Mouse (Mus musculus): ENCODE results near the gene Loxl4. TPM values are rescaled to one million over a fixed set of nuclear protein-coding genes. Genes with fewer than 3 reads are reported as not detected.
A peak's percentile ranks its signal among the peaks of the same experiment; 100 is the strongest.

The Loxl4 gene
- polyA plus RNA-seq, 1 experiment = 2.9 TPM

GRCm38 (mm10) chr19:42569076-42569475 is 43.5 kb downstream of the Loxl4 start:
- 86% methylated on average over 2 of the region's 2 CpGs for WGBS
- TF ChIP-seq POLR2A (IDR thresholded peaks at IDR 0.05; ENCODE audit: low read depth, low read length) (no peak), CTCF (conservative IDR thresholded peaks at IDR 0.05; ENCODE audit: insufficient read depth, insufficient read length, low read depth, low read length) (no peak)
- no peaks in the 10 kb centered on the region for H3K36me3 ChIP-seq (ENCODE audit: control insufficient read depth, insufficient read depth, low read length)
- no peak overlapping the region for H3K4me3 ChIP-seq (ENCODE audit: insufficient read depth, low read depth, low read length)
- H3K27ac ChIP-seq (ENCODE audit: insufficient read depth, low read depth, low read length) = no peak overlapping the region
- DNase-seq = no peak
- H3K4me1 ChIP-seq (ENCODE audit: control insufficient read depth, insufficient read depth, low read length) = peaks cover 8% of the 10 kb centered on the region
- no peaks in the 10 kb centered on the region for H3K27me3 ChIP-seq (replicated peaks; ENCODE audit: control insufficient read depth, insufficient read depth, low read length)

- no peak overlapping the region for H3K4me3 ChIP-seq (ENCODE audit: insufficient read depth, low read depth, low read length)
- H3K27ac ChIP-seq (ENCODE audit: insufficient read depth, low read depth, low read length) = no peak overlapping the region
- DNase-seq = peak; percentile 12
- no peaks in the 10 kb centered on the region for H3K27me3 ChIP-seq (replicated peaks; ENCODE audit: control insufficient read depth, insufficient read depth, low read length)
- peaks cover 11% of the 10 kb centered on the region for H3K4me1 ChIP-seq (ENCODE audit: control insufficient read depth, insufficient read depth, low read length)
- H3K36me3 ChIP-seq (ENCODE audit: control insufficient read depth, insufficient read depth, low read length) = no peaks in the 10 kb centered on the region; the same call in 1 of the 2 replicates
- TF ChIP-seq POLR2A (IDR thresholded peaks at IDR 0.05; ENCODE audit: low read depth, low read length) (no peak), CTCF (conservative IDR thresholded peaks at IDR 0.05; ENCODE audit: insufficient read depth, insufficient read length, low read depth, low read length) (no peak)
Measured at GRCm38 (mm10) chr19:42567020-42567419, 45.6 kb downstream of the Loxl4 start.

DNA sequence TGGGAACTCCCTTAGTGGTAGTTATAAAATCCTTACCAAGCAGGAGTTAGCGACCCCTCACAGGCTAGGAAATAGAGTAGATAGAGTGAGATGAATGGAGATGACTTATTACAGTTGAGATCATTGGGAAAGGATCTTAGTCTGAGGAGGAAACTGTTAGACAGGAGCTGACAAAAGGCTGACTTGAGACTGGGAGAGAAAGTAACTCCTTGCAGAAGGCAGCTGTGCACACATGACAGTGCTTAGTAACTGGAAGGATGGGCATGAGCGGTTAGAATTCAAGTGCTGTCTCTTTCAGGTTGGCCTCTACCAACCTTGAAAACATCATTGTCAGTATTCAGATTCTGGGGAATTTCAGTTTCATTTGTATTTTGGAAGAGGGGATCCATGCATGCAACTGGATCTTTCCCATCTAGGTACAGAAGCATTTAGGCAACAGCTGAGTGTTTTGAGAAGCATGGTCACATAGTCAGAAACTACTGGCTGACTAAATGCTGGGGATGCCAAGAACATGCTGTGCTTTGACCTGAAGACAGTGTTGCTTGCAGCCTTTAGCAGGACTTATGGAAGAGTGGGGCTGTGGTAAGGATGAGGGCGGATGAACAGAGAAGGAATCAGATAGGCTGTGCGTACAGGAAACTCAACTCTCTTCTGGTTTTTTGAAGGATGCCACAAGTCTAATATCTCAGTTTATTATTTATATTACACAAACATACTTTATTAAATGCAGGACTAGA is 46.2 kb downstream of the Loxl4 start:
- H3K27ac ChIP-seq (ENCODE audit: insufficient read depth, low read depth, low read length) = no peak overlapping the region
- no peaks in the 10 kb centered on the region; the same call in 1 of the 2 replicates for H3K36me3 ChIP-seq (ENCODE audit: control insufficient read depth, insufficient read depth, low read length)
- no peaks in the 10 kb centered on the region for H3K27me3 ChIP-seq (replicated peaks; ENCODE audit: control insufficient read depth, insufficient read depth, low read length)
- no peak overlapping the region for H3K4me3 ChIP-seq (ENCODE audit: insufficient read depth, low read depth, low read length)
- TF ChIP-seq POLR2A (IDR thresholded peaks at IDR 0.05; ENCODE audit: low read depth, low read length) (no peak), CTCF (conservative IDR thresholded peaks at IDR 0.05; ENCODE audit: insufficient read depth, insufficient read length, low read depth, low read length) (no peak)
- WGBS = 78% methylated on average over 4 of the region's 4 CpGs
- DNase-seq = peak; percentile 12
- peaks cover 11% of the 10 kb centered on the region for H3K4me1 ChIP-seq (ENCODE audit: control insufficient read depth, insufficient read depth, low read length)

DNA sequence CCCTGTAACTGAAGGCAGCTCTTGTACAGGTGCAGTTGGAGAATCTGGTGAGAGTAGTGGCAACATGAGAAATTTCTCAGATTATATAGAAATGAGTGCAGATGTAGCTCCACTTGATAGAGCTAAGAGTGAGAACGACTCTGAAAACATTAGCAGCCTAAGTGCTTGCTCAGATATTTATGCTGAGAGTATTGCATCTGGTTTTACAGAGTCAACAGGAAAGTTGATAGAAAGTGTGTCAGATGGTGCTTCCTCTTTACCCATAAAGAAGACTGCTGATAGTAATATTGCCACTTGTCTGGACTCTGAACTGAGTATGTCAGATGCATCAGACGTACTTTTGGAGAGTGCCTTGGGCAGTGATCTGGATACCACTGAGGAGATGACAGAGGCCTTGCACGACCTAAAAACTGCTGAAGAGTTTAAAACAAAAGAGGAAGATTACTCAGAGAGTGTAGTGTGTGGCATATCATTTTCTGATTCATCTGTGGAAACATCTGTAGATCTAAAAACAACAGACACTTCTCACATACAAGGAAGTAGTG is 48.8 kb downstream of the Loxl4 start:
- WGBS = 74% methylated on average over 3 of the region's 3 CpGs
- H3K27ac ChIP-seq (ENCODE audit: insufficient read depth, low read depth, low read length) = no peak overlapping the region
- no peak overlapping the region for H3K4me3 ChIP-seq (ENCODE audit: insufficient read depth, low read depth, low read length)
- H3K27me3 ChIP-seq (replicated peaks; ENCODE audit: control insufficient read depth, insufficient read depth, low read length) = no peaks in the 10 kb centered on the region
- no peak for TF ChIP-seq CTCF (conservative IDR thresholded peaks at IDR 0.05; ENCODE audit: insufficient read depth, insufficient read length, low read depth, low read length)
- no peak for TF ChIP-seq POLR2A (IDR thresholded peaks at IDR 0.05; ENCODE audit: low read depth, low read length)
- DNase-seq = no peak
- H3K36me3 ChIP-seq (ENCODE audit: control insufficient read depth, insufficient read depth, low read length) = no peaks in the 10 kb centered on the region; the same call in 1 of the 2 replicates
- peaks cover 11% of the 10 kb centered on the region for H3K4me1 ChIP-seq (ENCODE audit: control insufficient read depth, insufficient read depth, low read length)

DNA sequence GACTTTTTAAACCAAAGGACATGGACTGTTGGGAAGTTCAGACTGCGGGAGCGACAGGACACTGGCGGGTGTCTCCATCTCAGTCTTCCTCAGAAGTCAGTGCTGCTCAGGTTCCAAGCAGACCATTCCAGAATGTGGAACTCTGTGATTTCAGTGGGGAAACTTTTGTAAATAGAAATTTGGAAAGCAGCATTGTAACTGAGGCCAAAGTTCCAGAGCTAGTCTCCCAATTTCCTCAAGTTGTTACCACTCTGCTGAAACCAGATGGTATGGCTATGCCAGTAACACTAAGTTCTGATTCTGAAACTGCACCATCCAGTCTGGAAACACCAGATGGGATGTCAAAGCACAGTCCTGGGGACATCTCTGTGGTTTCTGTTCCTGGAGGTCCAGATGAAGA is 49.6 kb downstream of the Loxl4 start:
- Histone ChIP-seq H3K4me3 (ENCODE audit: insufficient read depth, low read depth, low read length) (no peak overlapping the region), H3K27me3 (replicated peaks; ENCODE audit: control insufficient read depth, insufficient read depth, low read length) (no peaks in the 10 kb centered on the region), H3K27ac (ENCODE audit: insufficient read depth, low read depth, low read length) (no peak overlapping the region), H3K4me1 (ENCODE audit: control insufficient read depth, insufficient read depth, low read length) (peaks cover 11% of the 10 kb centered on the region), H3K36me3 (ENCODE audit: control insufficient read depth, insufficient read depth, low read length) (no peaks in the 10 kb centered on the region; the same call in 1 of the 2 replicates)
- TF ChIP-seq CTCF (conservative IDR thresholded peaks at IDR 0.05; ENCODE audit: insufficient read depth, insufficient read length, low read depth, low read length) (no peak), POLR2A (IDR thresholded peaks at IDR 0.05; ENCODE audit: low read depth, low read length) (no peak)
- DNase-seq = no peak
- 99% methylated on average over 3 of the region's 3 CpGs for WGBS

DNA sequence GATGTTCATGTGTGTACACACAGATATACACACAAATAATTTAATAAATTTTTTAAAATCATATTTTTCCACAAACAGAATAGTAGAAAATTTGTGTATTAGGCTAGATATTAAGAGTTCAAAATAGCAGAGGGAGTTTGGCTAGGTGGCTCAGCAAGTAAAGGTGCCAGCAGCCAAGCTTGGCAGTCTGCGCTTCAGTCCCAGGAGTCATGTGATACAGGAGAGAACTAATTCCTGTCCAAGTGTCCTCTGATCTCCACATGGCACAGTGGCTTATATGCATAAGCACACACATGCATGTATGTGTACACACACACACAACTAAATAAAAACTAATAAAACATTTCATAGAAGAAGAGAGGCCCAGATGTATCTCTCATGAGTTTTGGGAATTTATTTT is 50.6 kb downstream of the Loxl4 start:
- Histone ChIP-seq H3K27ac (ENCODE audit: insufficient read depth, low read depth, low read length) (no peak overlapping the region), H3K4me1 (ENCODE audit: control insufficient read depth, insufficient read depth, low read length) (peaks cover 11% of the 10 kb centered on the region), H3K4me3 (ENCODE audit: insufficient read depth, low read depth, low read length) (no peak overlapping the region), H3K27me3 (replicated peaks; ENCODE audit: control insufficient read depth, insufficient read depth, low read length) (no peaks in the 10 kb centered on the region), H3K36me3 (ENCODE audit: control insufficient read depth, insufficient read depth, low read length) (no peaks in the 10 kb centered on the region; the same call in 1 of the 2 replicates)
- no peak for TF ChIP-seq CTCF (conservative IDR thresholded peaks at IDR 0.05; ENCODE audit: insufficient read depth, insufficient read length, low read depth, low read length)
- TF ChIP-seq POLR2A (IDR thresholded peaks at IDR 0.05; ENCODE audit: low read depth, low read length) = no peak
- peak; percentile 51 for DNase-seq
- WGBS = 38% methylated on average over 1 of the region's 1 CpGs

- Histone ChIP-seq H3K4me1 (ENCODE audit: control insufficient read depth, insufficient read depth, low read length) (peaks cover 3% of the 10 kb centered on the region; the same call in 1 of the 2 replicates), H3K36me3 (ENCODE audit: control insufficient read depth, insufficient read depth, low read length) (no peaks in the 10 kb centered on the region; the same call in 1 of the 2 replicates), H3K27me3 (replicated peaks; ENCODE audit: control insufficient read depth, insufficient read depth, low read length) (no peaks in the 10 kb centered on the region), H3K27ac (ENCODE audit: insufficient read depth, low read depth, low read length) (no peak overlapping the region), H3K4me3 (ENCODE audit: insufficient read depth, low read depth, low read length) (no peak overlapping the region)
- DNase-seq = no peak
- 84% methylated on average over 3 of the region's 3 CpGs for WGBS
- no peak for TF ChIP-seq POLR2A (IDR thresholded peaks at IDR 0.05; ENCODE audit: low read depth, low read length)
- TF ChIP-seq CTCF (conservative IDR thresholded peaks at IDR 0.05; ENCODE audit: insufficient read depth, insufficient read length, low read depth, low read length) = no peak
Measured at GRCm38 (mm10) chr19:42558701-42559100, 53.9 kb downstream of the Loxl4 start.

Other genes starting within 250 kb of the Loxl4 start
- gene Crtac1, start 181.0 kb downstream of the Loxl4 start, polyA plus RNA-seq (2012; rRNA removed) = 0.06 and 0.15 TPM in 2 replicates
- 4.6 and 5.7 TPM in 2 replicates for gene R3hcc1l, start 94.1 kb downstream of the Loxl4 start, polyA plus RNA-seq (2012; rRNA removed)
- 68.9 and 74.1 TPM in 2 replicates for gene Pyroxd2, start 140.0 kb upstream of the Loxl4 start, polyA plus RNA-seq (2012; rRNA removed)
- gene Hps1, start 167.2 kb upstream of the Loxl4 start, polyA plus RNA-seq (2012; rRNA removed) = 20.1 and 23.6 TPM in 2 replicates